Mouse (Mus musculus) CH12.LX (cell line): ENCODE measurements around the gene Rftn2. TPM values are rescaled to one million over a fixed set of nuclear protein-coding genes. Genes with fewer than 3 reads are reported as not detected.
A peak's percentile ranks its signal among the peaks of the same experiment; 100 is the strongest.

Experiments
- DNase-seq: peaks from one replicate; pipeline ENCODE4 v3.0.0-alpha.2; 2013; ENCODE audit errors: extremely low read depth
- H3K27ac ChIP-seq: 2 replicates; pipeline ENCODE4 v1.5.1; 2012; ENCODE audit warnings: low read depth, mild to moderate bottlenecking, control low read depth, moderate library complexity; ENCODE audit not compliant: insufficient read depth
- H3K27me3 ChIP-seq: replicated peaks from 2 replicates; pipeline ENCODE3; 2012; ENCODE audit warnings: inconsistent platforms
- H3K36me3 ChIP-seq, 2 experiments: replicated peaks in 1 of 2; 2 replicates each; pipeline versions ENCODE3 to v1.6.1; 2012; ENCODE audit warnings: inconsistent platforms in 1 of 2, low read length in 1 of 2, mild to moderate bottlenecking in 1 of 2, mixed read lengths in 1 of 2, moderate library complexity in 1 of 2; ENCODE audit not compliant: control insufficient read depth in 1 of 2, insufficient read depth in 1 of 2
- H3K4me1 ChIP-seq, 2 experiments: 2 replicates each; pipeline ENCODE4 v1.6.1; 2012; ENCODE audit warnings: inconsistent platforms in 1 of 2, moderate library complexity in 1 of 2; ENCODE audit not compliant: insufficient read depth in 2 of 2, control insufficient read depth in 1 of 2
- H3K4me2 ChIP-seq: 2 replicates; pipeline ENCODE4 v1.6.1; 2012; ENCODE audit warnings: low read depth, mild to moderate bottlenecking, control low read depth; ENCODE audit not compliant: poor library complexity, insufficient read depth, severe bottlenecking
- H3K4me3 ChIP-seq, 3 experiments: fragments of 150-350 bp in 1 of 3; sonication (generic) in 1 of 3; replicated peaks in 1 of 3; 2 replicates each; pipeline versions ENCODE3 to v1.5.1; 2011 to 2012; ENCODE audit warnings: low read depth in 2 of 3, low read length in 2 of 3, mild to moderate bottlenecking in 2 of 3, moderate library complexity in 2 of 3, control low read depth in 1 of 3, improper control_type of control experiment in 1 of 3, inconsistent platforms in 1 of 3, mixed read lengths in 1 of 3; ENCODE audit not compliant: poor library complexity in 1 of 3
- H3K79me2 ChIP-seq: replicated peaks from 2 replicates; pipeline ENCODE4 v1.6.1; 2012; ENCODE audit warnings: mild to moderate bottlenecking, moderate library complexity; ENCODE audit not compliant: control insufficient read depth, poor library complexity, insufficient read depth, severe bottlenecking; ENCODE audit errors: extremely low read depth
- H3K9ac ChIP-seq: 2 replicates; pipeline ENCODE4 v1.6.1; 2012; ENCODE audit warnings: low read depth, mild to moderate bottlenecking, control low read depth, moderate library complexity; ENCODE audit not compliant: insufficient read depth
- H3K9me3 ChIP-seq: replicated peaks from 2 replicates; pipeline ENCODE3; 2012; ENCODE audit warnings: low read length, inconsistent platforms, mixed read lengths
- E2F4 ChIP-seq: IDR thresholded peaks from 2 replicates; pipeline ENCODE4 v1.6.1; 2011; ENCODE audit warnings: low read depth, low read length, improper control_type of control experiment; ENCODE audit not compliant: insufficient replicate concordance
- HCFC1 ChIP-seq: IDR thresholded peaks from 2 replicates; pipeline ENCODE4 v1.6.1; 2012; ENCODE audit warnings: low read depth, mild to moderate bottlenecking, inconsistent platforms, low read length, improper control_type of control experiment
- MAZ ChIP-seq: IDR thresholded peaks from 2 replicates; pipeline ENCODE4 v1.6.1; 2012; ENCODE audit warnings: low read depth, mild to moderate bottlenecking, inconsistent platforms, low read length, improper control_type of control experiment, moderate library complexity
- NELFE ChIP-seq: IDR thresholded peaks from 2 replicates; pipeline ENCODE4 v1.6.1; 2011; ENCODE audit warnings: low read depth, low read length, improper control_type of control experiment
- NRF1 ChIP-seq: IDR thresholded peaks from 2 replicates; pipeline ENCODE4 v1.6.1; 2014; ENCODE audit warnings: low read depth, mild to moderate bottlenecking, inconsistent platforms, low read length, improper control_type of control experiment, moderate library complexity
- POLR2AphosphoS2 ChIP-seq: IDR thresholded peaks from 2 replicates; pipeline ENCODE4 v1.6.1; 2011; ENCODE audit warnings: low read depth, low read length, improper control_type of control experiment
- RCOR1 ChIP-seq: conservative IDR thresholded peaks from 2 replicates; pipeline ENCODE4 v1.6.1; 2012; ENCODE audit warnings: low read depth, mild to moderate bottlenecking, inconsistent platforms, low read length, improper control_type of control experiment
- SIN3A ChIP-seq: IDR thresholded peaks from 2 replicates; pipeline ENCODE4 v1.6.1; 2012; ENCODE audit warnings: low read length, improper control_type of control experiment, inconsistent platforms
- TBP ChIP-seq: conservative IDR thresholded peaks from 2 replicates; pipeline ENCODE4 v1.6.1; 2011; ENCODE audit warnings: low read depth, low read length, improper control_type of control experiment
- TCF12 ChIP-seq: IDR thresholded peaks from 2 replicates; pipeline ENCODE4 v1.6.1; 2014; ENCODE audit warnings: low read depth, mild to moderate bottlenecking, inconsistent platforms, low read length, improper control_type of control experiment
- USF2 ChIP-seq: conservative IDR thresholded peaks from 2 replicates; pipeline ENCODE4 v1.6.1; 2011; ENCODE audit warnings: low read depth, low read length, improper control_type of control experiment
- ZKSCAN1 ChIP-seq: IDR thresholded peaks from 2 replicates; pipeline ENCODE4 v1.6.1; 2012; ENCODE audit warnings: low read depth, inconsistent platforms, low read length, improper control_type of control experiment, borderline replicate concordance
- ZNF384 ChIP-seq: IDR thresholded peaks from 2 replicates; pipeline ENCODE4 v1.6.1; 2012; ENCODE audit warnings: low read depth, low read length, improper control_type of control experiment, inconsistent platforms
- dilution Hi-C: fragments of 300-500 bp; cut with MboI; formaldehyde crosslinking; loops from 2 replicates; pipeline ENCODE4 v1.14.3; 2020; ENCODE audit warnings: low sequenced_read_pairs; ENCODE audit not compliant: extremely low pct_unique_long_range_greater_than_20kb, extremely low pct_ligation_motif_present
- in situ Hi-C: fragments of 300-500 bp; cut with MboI; formaldehyde crosslinking; loops from 3 replicates; pipeline ENCODE4 v1.14.3; 2019; ENCODE audit warnings: low sequenced_read_pairs, low pct_ligation_motif_present, low pct_unique_long_range_greater_than_20kb, mixed read lengths
- polyA plus RNA-seq: library from polyadenylated mRNA; unstranded; fragments of >175 nt; gene quantifications from 2 replicates; pipeline ENCODE4 v1.2.1, GENCODE M21; 2012; ENCODE audit warnings: low read depth; ENCODE audit not compliant: insufficient read length
- total RNA-seq, 2 experiments: library from RNA; depleted of rRNA; stranded (reverse); fragments of 300-350 nt in 1 of 2; fragments of >200 nt in 1 of 2; gene quantifications; 2 replicates each; pipeline ENCODE4 v1.2.3; 2012 to 2014

Gene Rftn2
- total and polyA plus RNA-seq, 3 experiments, result 0.91 to 1.4 (median 1.1) TPM

- Histone ChIP-seq H3K79me2 (no peaks in the 10 kb centered on the region), H3K9ac (no peak overlapping the region), H3K27me3 (no peaks in the 10 kb centered on the region), H3K4me1 (peaks cover 2 to 13% of the 10 kb centered on the region in 2 experiments; a peak in 3 of 4 replicates), H3K36me3 (no peaks in the 10 kb centered on the region), H3K4me2 (no peak overlapping the region), H3K9me3 (no peaks in the 10 kb centered on the region), H3K4me3 (no peak overlapping the region), H3K27ac (no peak overlapping the region)
- in situ Hi-C loops (no loop called here), dilution Hi-C loops (no loop called here)
- TF ChIP-seq NRF1, result no peak
- no peak for TF ChIP-seq TBP
- no peak for TF ChIP-seq HCFC1
- TF ChIP-seq NELFE, result no peak
- TF ChIP-seq POLR2AphosphoS2, result no peak
- no peak for TF ChIP-seq E2F4
- TF ChIP-seq RCOR1, result no peak
- TF ChIP-seq TCF12, result no peak
- no peak for TF ChIP-seq MAZ
- no peak for TF ChIP-seq ZNF384
- TF ChIP-seq USF2, result no peak
- no peak for TF ChIP-seq SIN3A
- TF ChIP-seq ZKSCAN1, result no peak
- no peak for DNase-seq
These were observed 15.5 kb downstream of the Rftn2 start for GRCm38 (mm10) chr1:55211081-55211480.

GRCm38 (mm10) chr1:55210202-55210965, 16.2 kb downstream of the Rftn2 start:
- in situ Hi-C loops, result no loop called here
- H3K36me3 ChIP-seq, result no peaks in the 10 kb centered on the region
- peaks cover 0 to 6% of the 10 kb centered on the region in 2 experiments; a peak in 3 of 4 replicates for H3K4me1 ChIP-seq
- dilution Hi-C loops, result no loop called here
- H3K27me3 ChIP-seq, result no peaks in the 10 kb centered on the region
- H3K4me2 ChIP-seq, result no peak overlapping the region
- DNase-seq, result no peak
- no peaks in the 10 kb centered on the region for H3K79me2 ChIP-seq
- no peak overlapping the region for H3K9ac ChIP-seq
- no peaks in the 10 kb centered on the region for H3K9me3 ChIP-seq
- H3K27ac ChIP-seq, result no peak overlapping the region
- H3K4me3 ChIP-seq, result no peak overlapping the region
- TF ChIP-seq ZNF384 (0 out of 2 replicates have a peak, but pooled peaks have one; percentile 12), POLR2AphosphoS2 (no peak)
